ENCODE assay signal across 26 mouse cellular contexts in the genomic region with DNA sequence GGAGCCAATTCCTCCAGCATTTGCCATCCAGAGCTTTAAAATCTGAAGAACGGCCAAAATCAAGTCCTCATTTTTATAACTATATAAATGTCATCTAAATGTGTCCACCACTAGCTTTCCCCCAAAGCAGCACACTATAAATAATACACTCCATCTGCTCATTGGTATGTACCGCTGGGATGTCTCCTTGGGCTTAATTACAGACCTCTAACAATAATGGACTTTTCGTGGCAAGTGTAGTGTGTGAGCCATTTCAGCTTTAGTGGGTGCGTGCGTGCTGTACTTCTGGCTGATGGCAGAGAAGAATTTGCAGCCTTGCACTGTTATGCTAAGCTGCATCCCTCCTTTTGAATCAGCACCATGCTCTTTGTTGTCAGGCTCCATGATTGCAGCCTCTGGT. TPM values are rescaled to one million over a fixed set of nuclear protein-coding genes. Genes with fewer than 3 reads are reported as not detected.
DNase-seq lines count a peak whose midpoint lies in the region; ATAC-seq and TF ChIP-seq lines count a peak whose summit lies in the region.
"Had no signal": no experiment of that assay in that cellular context is flagged by ENCODE, and none has a peak within 500 bp of the region (broad histone marks: within the 10 kb centered on the region; RNA-seq: fewer than 3 reads in every experiment).

No protein-coding gene starts in this region.

- no peak overlapping the region for H3K27ac ChIP-seq in midbrain, embryonic 10.5 days (replicated peaks)
- no peak overlapping the region for H3K27ac ChIP-seq in midbrain, postnatal 0 days (ENCODE audit: low read depth, low read length)
- H3K27ac ChIP-seq in cortical plate, adult 2 months (ENCODE audit: insufficient read depth, low read length) = peak overlapping the region; percentile 13
- H3K27ac ChIP-seq in hindbrain, embryonic 12.5 days = no peak overlapping the region
- H3K27ac ChIP-seq: embryonic facial prominence, embryonic 12.5 days; heart, embryonic 13.5 days; hindbrain, embryonic 10.5 days; kidney, embryonic 15.5 days; liver, embryonic 12.5 days; midbrain, embryonic 12.5 days; neural tube, embryonic 15.5 days; stomach, embryonic 15.5 days had no signal

- H3K4me3 ChIP-seq in midbrain, embryonic 10.5 days = no peak overlapping the region
- H3K4me3 ChIP-seq in midbrain, postnatal 0 days (ENCODE audit: low read depth, low read length) = no peak overlapping the region
- no peak overlapping the region for H3K4me3 ChIP-seq in cortical plate, adult 2 months (ENCODE audit: insufficient read depth, low read length)
- H3K4me3 ChIP-seq in hindbrain, embryonic 12.5 days = no peak overlapping the region
- H3K4me3 ChIP-seq: embryonic facial prominence, embryonic 12.5 days; heart, embryonic 13.5 days; hindbrain, embryonic 10.5 days; kidney, embryonic 15.5 days; liver, embryonic 12.5 days; midbrain, embryonic 12.5 days; neural tube, embryonic 15.5 days; stomach, embryonic 15.5 days had no signal

- no peak for ATAC-seq in midbrain, postnatal 0 days (ENCODE audit: low FRiP score)
- ATAC-seq in hindbrain, embryonic 12.5 days (ENCODE audit: low FRiP score) = no peak
- ATAC-seq: CD4-positive, CD25-positive, alpha-beta regulatory T cell, adult 4 months; hindbrain, embryonic 16.5 days; liver, embryonic 12.5 days; liver, postnatal 0 days had no signal

- no peaks in the 10 kb centered on the region for H3K36me3 ChIP-seq in midbrain, embryonic 10.5 days
- no peaks in the 10 kb centered on the region for H3K36me3 ChIP-seq in midbrain, postnatal 0 days (ENCODE audit: insufficient read depth, low read length)
- H3K36me3 ChIP-seq in hindbrain, embryonic 12.5 days = no peaks in the 10 kb centered on the region
- H3K36me3 ChIP-seq: embryonic facial prominence, embryonic 12.5 days; heart, embryonic 13.5 days; hindbrain, embryonic 10.5 days; kidney, embryonic 15.5 days; liver, embryonic 12.5 days; midbrain, embryonic 12.5 days; neural tube, embryonic 15.5 days; stomach, embryonic 15.5 days had no signal

- peaks cover 3% of the 10 kb centered on the region for H3K9me3 ChIP-seq in midbrain, embryonic 10.5 days (replicated peaks)
- no peaks in the 10 kb centered on the region for H3K9me3 ChIP-seq in midbrain, postnatal 0 days (ENCODE audit: low read length)
- H3K9me3 ChIP-seq in hindbrain, embryonic 12.5 days (replicated peaks) = no peaks in the 10 kb centered on the region; the same call in 1 of the 2 replicates
- H3K9me3 ChIP-seq: kidney, embryonic 15.5 days; neural tube, embryonic 15.5 days; stomach, embryonic 15.5 days had no signal

- intact Hi-C loops in heart, postnatal 14 days (cut with DNase I) = no loop called here

- no peaks in the 10 kb centered on the region for H3K27me3 ChIP-seq in midbrain, embryonic 10.5 days (ENCODE audit: low read depth, poor library complexity, severe bottlenecking)
- H3K27me3 ChIP-seq in midbrain, postnatal 0 days (ENCODE audit: insufficient read depth, low read length) = no peaks in the 10 kb centered on the region
- no peaks in the 10 kb centered on the region for H3K27me3 ChIP-seq in hindbrain, embryonic 12.5 days
- H3K27me3 ChIP-seq: embryonic facial prominence, embryonic 12.5 days; heart, embryonic 13.5 days; kidney, embryonic 15.5 days; liver, embryonic 12.5 days; midbrain, embryonic 12.5 days; neural tube, embryonic 15.5 days; stomach, embryonic 15.5 days had no signal

- peak; percentile 24 for DNase-seq in cerebellum, adult 9-11 months
- DNase-seq in cerebellum, postnatal 36 days = no peak
- peak; percentile 74 for DNase-seq in heart, adult 11 months
- DNase-seq in heart, postnatal 14 days = no peak
- peak; percentile 7 for DNase-seq in midbrain, embryonic 10.5 days (ENCODE audit: low spot score)
- DNase-seq in midbrain, postnatal 0 days (ENCODE audit: low spot score) = no peak
- DNase-seq: adrenal gland, postnatal 25 days; cerebellum, postnatal 14 days; embryo, embryonic 11 days; heart, postnatal 10 days; kidney, adult 18-20 months; kidney, postnatal 25 days; liver, postnatal 0 days; lung, postnatal 36 days had no signal

- H3K4me1 ChIP-seq in midbrain, embryonic 10.5 days = no peaks in the 10 kb centered on the region
- H3K4me1 ChIP-seq in midbrain, postnatal 0 days (ENCODE audit: insufficient read depth, low read length) = no peaks in the 10 kb centered on the region
- H3K4me1 ChIP-seq in cortical plate, adult 2 months (ENCODE audit: control insufficient read depth, insufficient read depth, low read length) = peaks cover 3% of the 10 kb centered on the region; the same call in 1 of the 2 replicates
- H3K4me1 ChIP-seq in hindbrain, embryonic 12.5 days = no peaks in the 10 kb centered on the region
- H3K4me1 ChIP-seq: embryonic facial prominence, embryonic 12.5 days; heart, embryonic 13.5 days; hindbrain, embryonic 10.5 days; kidney, embryonic 15.5 days; liver, embryonic 12.5 days; midbrain, embryonic 12.5 days; neural tube, embryonic 15.5 days; stomach, embryonic 15.5 days had no signal

- H3K9ac ChIP-seq in midbrain, postnatal 0 days (replicated peaks; ENCODE audit: low read length, poor library complexity, severe bottlenecking) = no peak overlapping the region
- no peak overlapping the region for H3K9ac ChIP-seq in hindbrain, embryonic 12.5 days
- H3K9ac ChIP-seq: embryonic facial prominence, embryonic 12.5 days; heart, embryonic 13.5 days; kidney, embryonic 15.5 days; liver, embryonic 12.5 days; liver, postnatal 0 days; midbrain, embryonic 12.5 days; neural tube, embryonic 15.5 days; stomach, embryonic 15.5 days had no signal

- no peak for TF ChIP-seq CTCF in midbrain, postnatal 0 days (IDR thresholded peaks at IDR 0.05)
- no peak for TF ChIP-seq CTCF in cortical plate, adult 2 months (IDR thresholded peaks at IDR 0.05; ENCODE audit: extremely low read depth, insufficient read depth, low read length)

- H3K4me2 ChIP-seq in midbrain, postnatal 0 days (ENCODE audit: low read depth, low read length, poor library complexity, severe bottlenecking) = no peak overlapping the region
- H3K4me2 ChIP-seq in hindbrain, embryonic 12.5 days (replicated peaks) = no peak overlapping the region
- H3K4me2 ChIP-seq: embryonic facial prominence, embryonic 12.5 days; heart, embryonic 13.5 days; kidney, embryonic 15.5 days; liver, embryonic 12.5 days; midbrain, embryonic 12.5 days; neural tube, embryonic 15.5 days; stomach, embryonic 15.5 days had no signal

- WGBS in midbrain, embryonic 10.5 days = 92% methylated on average over 5 of the region's 5 CpGs
- 76% methylated on average over 5 of the region's 5 CpGs for WGBS in midbrain, postnatal 0 days
- 94% methylated on average over 5 of the region's 5 CpGs for WGBS in hindbrain, embryonic 12.5 days

- TF ChIP-seq POLR2A in cortical plate, adult 2 months (IDR thresholded peaks at IDR 0.05; ENCODE audit: extremely low read depth, insufficient read depth, low read length) = no peak

RNA-seq across cellular contexts. Expression of a gene that starts 7.9 kb away (rescaled TPM):
- total RNA-seq in heart, postnatal 14 days (2021) = 1 to 10 TPM; 2.7 to 4.5 TPM
- polyA plus RNA-seq in midbrain, embryonic 10.5 days (2016; fragmentation: Nextera tagmentation; extraction: Ambion mirVana) = 12.4 and 12.7 TPM in 2 replicates
- total RNA-seq in midbrain, postnatal 0 days (2014; rRNA removed) = 17.0 and 18.5 TPM in 2 replicates
- 7.6 and 9.2 TPM in 2 replicates for polyA plus RNA-seq in midbrain, postnatal 0 days (2015; fragmentation: Nextera tagmentation; extraction: Ambion mirVana)
- 18.9 and 20.2 TPM in 2 replicates for polyA plus RNA-seq in cortical plate, adult 2 months (2012; rRNA removed)
- polyA plus RNA-seq in hindbrain, embryonic 12.5 days (2016; fragmentation: Nextera tagmentation; extraction: Ambion mirVana) = 16.4 and 18.7 TPM in 2 replicates

Comparison
In these comparisons a context has a peak if more than half of its experiments do, and no peak if none do; other contexts are left out.
1. DNase-seq: peak in cerebellum, adult 9-11 months (single experiment), heart, adult 11 months (single experiment) and midbrain, embryonic 10.5 days (single experiment); none in cerebellum, postnatal 36 days (0 of 2), heart, postnatal 14 days (0 of 2) and midbrain, postnatal 0 days (single experiment).